Mouse (Mus musculus) midbrain, embryonic 16.5 days (tissue): ENCODE results near the gene Slc10a3. TPM values are rescaled to one million over a fixed set of nuclear protein-coding genes. Genes with fewer than 3 reads are reported as not detected.
"Not testable (repeated sequence)": the region's sequence is repeated elsewhere in the genome, so short reads cannot be mapped to it uniquely, and the experiment has no call there.

Experiments
- ATAC-seq: fragments of 200-750 bp; cut with Nextera tagmentation; 2 replicates; pipeline ENCODE4 v1.8.0; 2017; ENCODE audit warnings: moderate TSS enrichment
- H3K27ac ChIP-seq: fragments of 300-500 bp; sonication (generic); 2 replicates; pipeline ENCODE4 v1.5.1; 2014; ENCODE audit warnings: mild to moderate bottlenecking, low read length, mixed read lengths
- H3K27me3 ChIP-seq: fragments of 300-500 bp; sonication (generic); 2 replicates; pipeline ENCODE4 v1.6.1; 2014; ENCODE audit warnings: low read depth, low read length, mixed read lengths; ENCODE audit not compliant: control insufficient read depth, insufficient read depth
- H3K36me3 ChIP-seq: fragments of 300-500 bp; sonication (generic); 2 replicates; pipeline ENCODE4 v1.6.1; 2014; ENCODE audit warnings: mild to moderate bottlenecking, low read length, moderate library complexity, mixed read lengths; ENCODE audit not compliant: control insufficient read depth, insufficient read depth
- H3K4me1 ChIP-seq: fragments of 300-500 bp; sonication (generic); 2 replicates; pipeline ENCODE4 v1.6.1; 2014; ENCODE audit warnings: mild to moderate bottlenecking, low read length, mixed read lengths; ENCODE audit not compliant: control insufficient read depth, insufficient read depth
- H3K4me2 ChIP-seq: fragments of 300-500 bp; sonication (generic); 2 replicates; pipeline ENCODE4 v1.6.1; 2014; ENCODE audit warnings: mild to moderate bottlenecking, low read length, mixed read lengths
- H3K4me3 ChIP-seq: fragments of 300-500 bp; sonication (generic); 2 replicates; pipeline ENCODE4 v1.5.1; 2014; ENCODE audit warnings: low read depth, mild to moderate bottlenecking, low read length, moderate library complexity, mixed read lengths
- H3K9ac ChIP-seq: fragments of 300-500 bp; sonication (generic); 2 replicates; pipeline ENCODE4 v1.6.1; 2014; ENCODE audit warnings: low read depth, low read length, mixed read lengths
- H3K9me3 ChIP-seq: fragments of 300-500 bp; sonication (generic); replicated peaks from 2 replicates; pipeline ENCODE4 v1.6.1; 2014; ENCODE audit warnings: mild to moderate bottlenecking, low read length, mixed read lengths; ENCODE audit not compliant: control insufficient read depth, poor library complexity, severe bottlenecking
- WGBS: fragments of 180-500 bp; shearing (Covaris S2); extraction: QIAGEN DNeasy Blood & Tissue Kit; methylation state at CpG from one replicate; pipeline ENCODE4 v1.1.7; 2014; 5-methylcytosine and 5-hydroxymethylcytosine counted together
- polyA plus RNA-seq: library from polyadenylated mRNA; unstranded; fragments of >200 nt; fragmentation: Nextera tagmentation; extraction: Ambion mirVana; gene quantifications from 2 replicates; pipeline ENCODE4 v1.2.1, GENCODE M21; 2015

The Slc10a3 gene
- polyA plus RNA-seq, 1 experiment from 2014 or later: 8.5 TPM

DNA sequence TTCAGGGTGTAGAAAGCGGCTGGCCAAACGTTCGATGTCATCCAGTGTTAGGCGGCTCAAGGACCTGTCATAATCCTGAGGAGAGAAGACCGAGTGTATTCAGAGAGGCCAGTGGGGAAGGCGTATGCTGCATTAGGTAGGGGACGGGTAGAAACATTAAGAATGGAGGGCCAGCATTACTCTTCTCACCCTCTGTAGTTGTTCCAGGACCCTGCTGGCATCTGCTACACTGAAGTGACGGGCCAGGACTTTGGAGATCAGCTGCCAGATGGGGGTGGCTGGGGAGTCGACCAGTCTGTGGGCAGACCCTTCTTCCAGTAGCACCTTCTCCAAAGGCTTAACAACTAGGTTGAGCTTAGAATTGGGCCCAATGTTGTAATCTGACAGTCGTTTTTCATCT is 5.6 kb downstream of the Slc10a3 start:
- Histone ChIP-seq H3K36me3 (no peaks in the 10 kb centered on the region), H3K4me3 (peak overlapping the region; percentile 57), H3K27ac (peak overlapping the region; percentile 85), H3K9me3 (no peaks in the 10 kb centered on the region), H3K4me2 (peak overlapping the region; percentile 69), H3K27me3 (no peaks in the 10 kb centered on the region), H3K9ac (peak overlapping the region; percentile 82), H3K4me1 (peaks cover 13% of the 10 kb centered on the region)
- 70% methylated on average over 10 of the region's 10 CpGs for WGBS
- ATAC-seq: peak; percentile 5; the same call in 1 of the 2 replicates

DNA sequence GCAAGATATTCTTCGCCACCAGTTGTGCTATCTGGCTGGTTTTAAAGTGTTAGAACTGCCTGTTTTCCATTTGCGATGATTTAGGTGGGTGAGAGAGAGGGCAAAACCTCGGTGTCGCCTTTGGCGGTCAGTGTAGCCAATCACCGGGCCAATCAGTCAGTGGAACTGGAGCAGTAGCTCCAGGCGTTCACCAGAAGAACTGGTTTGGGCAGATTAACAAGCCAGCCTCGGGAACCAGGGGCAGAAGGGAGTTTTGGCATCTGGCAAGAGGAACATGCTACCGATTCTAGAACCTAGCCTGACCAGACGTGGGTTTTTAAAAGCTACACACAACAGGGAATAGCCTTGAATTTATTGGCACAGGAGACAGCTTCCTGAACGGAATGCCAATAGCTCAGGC is 14.0 kb downstream of the Slc10a3 start:
- Histone ChIP-seq H3K4me3 (no peak overlapping the region), H3K27me3 (no peaks in the 10 kb centered on the region), H3K4me1 (no peaks in the 10 kb centered on the region), H3K27ac (no peak overlapping the region), H3K9ac (no peak overlapping the region), H3K4me2 (no peak overlapping the region), H3K9me3 (no peaks in the 10 kb centered on the region), H3K36me3 (no peaks in the 10 kb centered on the region)
- WGBS: 57% methylated on average over 11 of the region's 11 CpGs
- ATAC-seq: no peak

- not testable (repeated sequence) for H3K4me3 ChIP-seq, H3K4me2 ChIP-seq, H3K9ac ChIP-seq, H3K27me3 ChIP-seq, ATAC-seq, H3K36me3 ChIP-seq, H3K9me3 ChIP-seq, H3K4me1 ChIP-seq, H3K27ac ChIP-seq
- WGBS: 100% methylated on average over 2 of the region's 3 CpGs
Measured at GRCm38 (mm10) chrX:74357069-74357468, 16.1 kb downstream of the Slc10a3 start.

DNA sequence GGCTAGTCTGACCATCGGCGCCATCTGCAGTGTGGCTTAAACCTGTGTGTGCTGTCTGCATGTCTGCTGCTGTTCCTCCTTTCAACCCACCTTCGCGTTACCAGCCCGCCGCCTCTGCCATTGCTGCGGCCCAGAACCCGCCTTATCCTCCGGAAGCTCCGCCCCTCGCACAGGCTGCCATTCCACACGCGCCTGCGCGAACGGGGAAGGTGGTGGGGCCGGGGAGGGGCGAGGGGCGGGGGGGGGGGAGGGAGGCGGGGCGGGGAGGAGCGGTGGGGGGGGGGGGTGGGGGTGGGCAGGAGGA is 19.7 kb downstream of the Slc10a3 start, which contains the start of gene Lage3:
Gene Lage3 (minus strand): TSS at position 152 of the 304 bp plus-strand sequence.
- WGBS: 32% methylated on average over 11 of the region's 22 CpGs

GRCm38 (mm10) chrX:74352645-74353466 is 20.3 kb downstream of the Slc10a3 start:
- 20% methylated on average over 13 of the region's 13 CpGs for WGBS

More for the DNA sequence above, 19.7 kb downstream of the Slc10a3 start, which contains the start of gene Lage3:
- Histone ChIP-seq H3K9me3 (no peaks in the 10 kb centered on the region), H3K27me3 (no peaks in the 10 kb centered on the region), H3K36me3 (no peaks in the 10 kb centered on the region), H3K4me2 (peak within 1 kb of the TSS; percentile 67), H3K27ac (peak within 1 kb of the TSS; percentile 64), H3K9ac (peak within 1 kb of the TSS; percentile 61), H3K4me1 (peaks cover 2% of the 10 kb centered on the region; the same call in 1 of the 2 replicates), H3K4me3 (peak within 1 kb of the TSS; percentile 39)
- peak; percentile 93 for ATAC-seq

GRCm38 (mm10) chrX:74330166-74330930 is 42.8 kb downstream of the Slc10a3 start:
- Histone ChIP-seq H3K27me3 (no peaks in the 10 kb centered on the region), H3K27ac (peak overlapping the region; percentile 89), H3K4me3 (peak overlapping the region; percentile 54), H3K9me3 (no peaks in the 10 kb centered on the region), H3K9ac (peak overlapping the region; percentile 73), H3K36me3 (0 out of 2 replicates have a peak, but pooled peaks cover 5% of the 10 kb centered on the region), H3K4me1 (peaks cover 31% of the 10 kb centered on the region), H3K4me2 (peak overlapping the region; percentile 84)
- no peak for ATAC-seq
- WGBS: 26% methylated on average over 2 of the region's 2 CpGs

More at GRCm38 (mm10) chrX:74352645-74353466, 20.3 kb downstream of the Slc10a3 start:
- peak; percentile 71 for ATAC-seq
- Histone ChIP-seq H3K36me3 (no peaks in the 10 kb centered on the region), H3K4me1 (peaks cover 2% of the 10 kb centered on the region; the same call in 1 of the 2 replicates), H3K9ac (peak overlapping the region; percentile 61), H3K27me3 (no peaks in the 10 kb centered on the region), H3K9me3 (no peaks in the 10 kb centered on the region), H3K4me2 (peak overlapping the region; percentile 67), H3K27ac (peak overlapping the region; percentile 64), H3K4me3 (peak overlapping the region; percentile 39)

- peak; percentile 74 for ATAC-seq
- 32% methylated on average over 10 of the region's 10 CpGs for WGBS
Measured at GRCm38 (mm10) chrX:74329215-74329671, 43.9 kb downstream of the Slc10a3 start.

GRCm38 (mm10) chrX:74328725-74329161 is 44.4 kb downstream of the Slc10a3 start, which contains the start of gene Plxna3:
Gene Plxna3, plus strand, starts transcription at chrX:74329066.
- Histone ChIP-seq H3K4me3 (peak within 1 kb of the TSS; percentile 54), H3K27ac (peak within 1 kb of the TSS; percentile 89), H3K4me2 (peak within 1 kb of the TSS; percentile 84), H3K4me1 (peaks cover 31% of the 10 kb centered on the region), H3K27me3 (no peaks in the 10 kb centered on the region), H3K36me3 (0 out of 2 replicates have a peak, but pooled peaks cover 3% of the 10 kb centered on the region), H3K9me3 (no peaks in the 10 kb centered on the region), H3K9ac (peak within 1 kb of the TSS; percentile 73)
- peak; percentile 95 for ATAC-seq
- 25% methylated on average over 27 of the region's 30 CpGs for WGBS

More at GRCm38 (mm10) chrX:74329215-74329671, 43.9 kb downstream of the Slc10a3 start:
- 0 out of 2 replicates have a peak, but pooled peaks cover 5% of the 10 kb centered on the region for H3K36me3 ChIP-seq
- peak overlapping the region; percentile 84 for H3K4me2 ChIP-seq
- peak overlapping the region; percentile 73 for H3K9ac ChIP-seq
- H3K4me1 ChIP-seq: peaks cover 31% of the 10 kb centered on the region
- peak overlapping the region; percentile 54 for H3K4me3 ChIP-seq
- no peaks in the 10 kb centered on the region for H3K27me3 ChIP-seq
- H3K9me3 ChIP-seq: no peaks in the 10 kb centered on the region
- peak overlapping the region; percentile 89 for H3K27ac ChIP-seq
